Mouse (Mus musculus): ENCODE data around the gene Foxo1. TPM values are rescaled to one million over a fixed set of nuclear protein-coding genes. Genes with fewer than 3 reads are reported as not detected.

Foxo1 gene
- total and polyA plus RNA-seq, 2 experiments from 2014 or later: 3.6 to 4.7 TPM

- WGBS: under 1% methylated on average over 83 of the region's 89 CpGs
These were observed 789 bp downstream of the Foxo1 start for GRCm38 (mm10) chr3:52268737-52269513.

GRCm38 (mm10) chr3:52269514-52270351, 1.6 kb downstream of the Foxo1 start:
- H3K36me3 ChIP-seq (replicated peaks; ENCODE audit: control insufficient read depth, insufficient read depth, low read length): no peaks in the 10 kb centered on the region
- DNase-seq (ENCODE audit: low spot score) (peak; percentile 74), ATAC-seq (ENCODE audit: insufficient read depth, low read depth) (peak; percentile 31)
- H3K27ac ChIP-seq (ENCODE audit: low read depth): peak overlapping the region; percentile 96; the same call in 1 of the 2 replicates
- under 1% methylated on average over 55 of the region's 55 CpGs for WGBS
- H3K4me1 ChIP-seq (ENCODE audit: control insufficient read depth, insufficient read depth): peaks cover 12% of the 10 kb centered on the region
- TF ChIP-seq EP300 (IDR thresholded peaks at IDR 0.05; ENCODE audit: low read depth) (no peak), CTCF (IDR thresholded peaks at IDR 0.05; ENCODE audit: low read depth) (no peak)
- no peaks in the 10 kb centered on the region for H3K27me3 ChIP-seq (ENCODE audit: control insufficient read depth, insufficient read depth, low read length)
- H3K9ac ChIP-seq (replicated peaks; ENCODE audit: low read depth, low read length): peak overlapping the region; percentile 87
- peak overlapping the region; percentile 94 for H3K4me3 ChIP-seq (ENCODE audit: low read depth, low read length)
- H3K9me3 ChIP-seq (replicated peaks; ENCODE audit: control insufficient read depth, low read length): no peaks in the 10 kb centered on the region
- peak overlapping the region; percentile 94 for H3K4me2 ChIP-seq (ENCODE audit: low read depth, low read length)

More at GRCm38 (mm10) chr3:52268737-52269513, 789 bp downstream of the Foxo1 start:
- Histone ChIP-seq H3K9ac (replicated peaks; ENCODE audit: low read depth, low read length) (peak overlapping the region; percentile 87), H3K9me3 (replicated peaks; ENCODE audit: control insufficient read depth, low read length) (no peaks in the 10 kb centered on the region), H3K27ac (ENCODE audit: low read depth) (peak overlapping the region; percentile 96), H3K4me2 (ENCODE audit: low read depth, low read length) (peak overlapping the region; percentile 94), H3K4me3 (ENCODE audit: low read depth, low read length) (peak overlapping the region; percentile 94), H3K36me3 (replicated peaks; ENCODE audit: control insufficient read depth, insufficient read depth, low read length) (no peaks in the 10 kb centered on the region), H3K27me3 (ENCODE audit: control insufficient read depth, insufficient read depth, low read length) (no peaks in the 10 kb centered on the region), H3K4me1 (ENCODE audit: control insufficient read depth, insufficient read depth) (peaks cover 6% of the 10 kb centered on the region)
- no peak for DNase-seq (ENCODE audit: low spot score)
- ATAC-seq (ENCODE audit: insufficient read depth, low read depth): peak; percentile 36
- TF ChIP-seq EP300 (IDR thresholded peaks at IDR 0.05; ENCODE audit: low read depth) (no peak; the same call in 1 of the 2 replicates), CTCF (IDR thresholded peaks at IDR 0.05; ENCODE audit: low read depth) (0 out of 2 replicates have a peak, but pooled peaks have one; percentile 2)

GRCm38 (mm10) chr3:52270511-52270910, 2.4 kb downstream of the Foxo1 start:
- Histone ChIP-seq H3K36me3 (replicated peaks; ENCODE audit: control insufficient read depth, insufficient read depth, low read length) (no peaks in the 10 kb centered on the region), H3K27ac (ENCODE audit: low read depth) (0 out of 2 replicates have a peak overlapping the region, but pooled peaks have one; percentile 96), H3K4me1 (ENCODE audit: control insufficient read depth, insufficient read depth) (peaks cover 12% of the 10 kb centered on the region), H3K9me3 (replicated peaks; ENCODE audit: control insufficient read depth, low read length) (no peaks in the 10 kb centered on the region), H3K4me2 (ENCODE audit: low read depth, low read length) (peak overlapping the region; percentile 94), H3K4me3 (ENCODE audit: low read depth, low read length) (peak overlapping the region; percentile 94), H3K27me3 (ENCODE audit: control insufficient read depth, insufficient read depth, low read length) (no peaks in the 10 kb centered on the region), H3K9ac (replicated peaks; ENCODE audit: low read depth, low read length) (peak overlapping the region; percentile 87)
- 18% methylated on average over 3 of the region's 3 CpGs for WGBS
- ATAC-seq (ENCODE audit: insufficient read depth, low read depth) (no peak), DNase-seq (ENCODE audit: low spot score) (no peak)
- no peak for TF ChIP-seq EP300 (IDR thresholded peaks at IDR 0.05; ENCODE audit: low read depth)
- no peak for TF ChIP-seq CTCF (IDR thresholded peaks at IDR 0.05; ENCODE audit: low read depth)

- Histone ChIP-seq H3K4me1 (ENCODE audit: control insufficient read depth, insufficient read depth) (peaks cover 12% of the 10 kb centered on the region), H3K27ac (ENCODE audit: low read depth) (no peak overlapping the region), H3K27me3 (ENCODE audit: control insufficient read depth, insufficient read depth, low read length) (no peaks in the 10 kb centered on the region), H3K4me2 (ENCODE audit: low read depth, low read length) (peak overlapping the region; percentile 94), H3K9ac (replicated peaks; ENCODE audit: low read depth, low read length) (no peak overlapping the region), H3K4me3 (ENCODE audit: low read depth, low read length) (peak overlapping the region; percentile 94), H3K9me3 (replicated peaks; ENCODE audit: control insufficient read depth, low read length) (no peaks in the 10 kb centered on the region), H3K36me3 (replicated peaks; ENCODE audit: control insufficient read depth, insufficient read depth, low read length) (no peaks in the 10 kb centered on the region)
- 69% methylated on average over 5 of the region's 5 CpGs for WGBS
- TF ChIP-seq EP300 (IDR thresholded peaks at IDR 0.05; ENCODE audit: low read depth) (no peak), CTCF (IDR thresholded peaks at IDR 0.05; ENCODE audit: low read depth) (no peak)
- ATAC-seq (ENCODE audit: insufficient read depth, low read depth) (no peak), DNase-seq (ENCODE audit: low spot score) (no peak)
These were observed 3.2 kb downstream of the Foxo1 start for GRCm38 (mm10) chr3:52271376-52271775.

- Histone ChIP-seq H3K9ac (replicated peaks; ENCODE audit: low read depth, low read length) (no peak overlapping the region), H3K36me3 (replicated peaks; ENCODE audit: control insufficient read depth, insufficient read depth, low read length) (no peaks in the 10 kb centered on the region), H3K4me3 (ENCODE audit: low read depth, low read length) (peak overlapping the region; percentile 94; the same call in 1 of the 2 replicates), H3K27me3 (ENCODE audit: control insufficient read depth, insufficient read depth, low read length) (no peaks in the 10 kb centered on the region), H3K9me3 (replicated peaks; ENCODE audit: control insufficient read depth, low read length) (no peaks in the 10 kb centered on the region), H3K4me2 (ENCODE audit: low read depth, low read length) (peak overlapping the region; percentile 94), H3K27ac (ENCODE audit: low read depth) (no peak overlapping the region), H3K4me1 (ENCODE audit: control insufficient read depth, insufficient read depth) (peaks cover 12% of the 10 kb centered on the region)
- TF ChIP-seq CTCF (IDR thresholded peaks at IDR 0.05; ENCODE audit: low read depth) (no peak), EP300 (IDR thresholded peaks at IDR 0.05; ENCODE audit: low read depth) (no peak)
- ATAC-seq (ENCODE audit: insufficient read depth, low read depth) (no peak), DNase-seq (ENCODE audit: low spot score) (no peak)
- WGBS: 54% methylated on average over 8 of the region's 8 CpGs
These were observed 4.3 kb downstream of the Foxo1 start for GRCm38 (mm10) chr3:52272376-52272865.
